Mouse (Mus musculus) intestine, embryonic 14.5 days (tissue): ENCODE results near the gene Armc8. TPM values are rescaled to one million over a fixed set of nuclear protein-coding genes. Genes with fewer than 3 reads are reported as not detected.
A peak's percentile ranks its signal among the peaks of the same experiment; 100 is the strongest.

ENCODE experiments used
- ATAC-seq: fragments of 200-750 bp; cut with Nextera tagmentation; replicated peaks from 2 replicates; pipeline ENCODE4 v1.8.0; 2017; ENCODE audit warnings: low read depth, moderate number of reproducible peaks, moderate TSS enrichment, moderate library complexity; ENCODE audit not compliant: low FRiP score, low TSS enrichment
- DNase-seq: peaks from one replicate; pipeline ENCODE4 v3.0.0-alpha.2; 2018; ENCODE audit warnings: low spot score
- H3K27ac ChIP-seq: fragments of 300-500 bp; sonication (generic); 2 replicates; pipeline ENCODE4 v1.5.1; 2014; ENCODE audit warnings: low read depth, mild to moderate bottlenecking, control low read depth
- H3K27me3 ChIP-seq: fragments of 300-500 bp; sonication (generic); replicated peaks from 2 replicates; pipeline ENCODE4 v1.6.1; 2014; ENCODE audit warnings: low read length, control low read depth; ENCODE audit not compliant: control insufficient read depth, insufficient read depth
- H3K36me3 ChIP-seq: fragments of 300-500 bp; sonication (generic); 2 replicates; pipeline ENCODE4 v1.6.1; 2014; ENCODE audit warnings: low read length, control low read depth; ENCODE audit not compliant: control insufficient read depth, insufficient read depth
- H3K4me1 ChIP-seq: fragments of 300-500 bp; sonication (generic); replicated peaks from 2 replicates; pipeline ENCODE4 v1.6.1; 2014; ENCODE audit warnings: low read length, control low read depth, mixed read lengths; ENCODE audit not compliant: control insufficient read depth, insufficient read depth
- H3K4me2 ChIP-seq: fragments of 300-500 bp; sonication (generic); 2 replicates; pipeline ENCODE4 v1.6.1; 2014; ENCODE audit warnings: low read length
- H3K4me3 ChIP-seq: fragments of 300-500 bp; sonication (generic); 2 replicates; pipeline ENCODE4 v1.5.1; 2014; ENCODE audit warnings: low read depth, low read length, control low read depth, mixed read lengths
- H3K9ac ChIP-seq: fragments of 300-500 bp; sonication (generic); 2 replicates; pipeline ENCODE4 v1.6.1; 2014; ENCODE audit warnings: mild to moderate bottlenecking, low read length
- H3K9me3 ChIP-seq: fragments of 300-500 bp; sonication (generic); 2 replicates; pipeline ENCODE4 v1.6.1; 2016; ENCODE audit warnings: low read length, control low read depth; ENCODE audit not compliant: control insufficient read depth
- WGBS: fragments of 180-500 bp; shearing (Covaris S2); extraction: QIAGEN DNeasy Blood & Tissue Kit; methylation state at CpG from one replicate; pipeline ENCODE4 v1.1.7; 2014; 5-methylcytosine and 5-hydroxymethylcytosine counted together
- polyA plus RNA-seq: library from polyadenylated mRNA; unstranded; fragments of >200 nt; fragmentation: Nextera tagmentation; extraction: Ambion mirVana; gene quantifications from 2 replicates; pipeline ENCODE4 v1.2.1, GENCODE M21; 2014

Armc8 gene
- polyA plus RNA-seq, 1 experiment from 2014 or later: 28.9 TPM

DNA sequence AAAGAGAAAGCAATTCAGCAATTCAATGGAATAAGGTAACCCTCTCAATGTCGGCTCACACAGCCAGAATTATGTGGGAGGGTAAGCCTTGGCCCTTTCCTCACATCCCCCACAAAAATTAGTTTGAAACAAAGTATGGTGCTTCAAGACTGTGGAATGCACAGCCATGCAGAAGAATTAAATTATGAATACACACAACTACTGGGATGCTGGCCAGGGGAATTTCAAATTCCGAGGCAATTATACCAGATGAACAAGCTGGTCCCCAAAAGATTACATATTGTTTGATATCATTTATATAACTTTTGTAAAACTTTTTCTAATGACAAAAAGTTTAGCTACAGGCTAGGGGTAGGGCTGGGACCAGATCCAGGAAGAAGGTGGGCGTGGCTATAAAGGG, 121.4 kb downstream of the Armc8 start:
- Histone ChIP-seq H3K4me3 (no peak overlapping the region), H3K9ac (no peak overlapping the region), H3K36me3 (no peaks in the 10 kb centered on the region), H3K4me1 (no peaks in the 10 kb centered on the region), H3K9me3 (no peaks in the 10 kb centered on the region), H3K4me2 (no peak overlapping the region), H3K27me3 (0 out of 2 replicates have a peak, but pooled peaks cover 7% of the 10 kb centered on the region), H3K27ac (no peak overlapping the region)
- ATAC-seq: no peak
- DNase-seq: no peak
- 61% methylated on average over 3 of the region's 3 CpGs for WGBS

DNA sequence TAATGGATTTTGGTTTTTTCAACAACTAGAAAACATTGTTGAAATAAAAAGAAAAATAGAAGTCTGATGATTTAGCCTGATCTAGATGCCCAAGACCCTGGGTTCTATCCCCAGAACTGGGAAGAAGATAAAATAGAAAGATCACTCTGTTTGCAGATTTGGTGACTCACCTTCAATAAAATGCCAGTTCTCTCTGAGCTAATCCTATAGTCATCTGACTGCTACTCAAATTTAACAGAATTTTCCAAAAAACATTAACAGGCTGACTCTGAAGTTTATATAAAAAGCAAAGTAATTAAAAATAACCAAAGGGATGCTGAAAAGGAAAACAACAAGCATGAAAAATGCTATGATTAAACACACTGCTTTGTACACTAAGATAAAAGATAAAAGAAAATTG, 122.4 kb downstream of the Armc8 start:
- H3K9ac ChIP-seq: no peak overlapping the region

DNA sequence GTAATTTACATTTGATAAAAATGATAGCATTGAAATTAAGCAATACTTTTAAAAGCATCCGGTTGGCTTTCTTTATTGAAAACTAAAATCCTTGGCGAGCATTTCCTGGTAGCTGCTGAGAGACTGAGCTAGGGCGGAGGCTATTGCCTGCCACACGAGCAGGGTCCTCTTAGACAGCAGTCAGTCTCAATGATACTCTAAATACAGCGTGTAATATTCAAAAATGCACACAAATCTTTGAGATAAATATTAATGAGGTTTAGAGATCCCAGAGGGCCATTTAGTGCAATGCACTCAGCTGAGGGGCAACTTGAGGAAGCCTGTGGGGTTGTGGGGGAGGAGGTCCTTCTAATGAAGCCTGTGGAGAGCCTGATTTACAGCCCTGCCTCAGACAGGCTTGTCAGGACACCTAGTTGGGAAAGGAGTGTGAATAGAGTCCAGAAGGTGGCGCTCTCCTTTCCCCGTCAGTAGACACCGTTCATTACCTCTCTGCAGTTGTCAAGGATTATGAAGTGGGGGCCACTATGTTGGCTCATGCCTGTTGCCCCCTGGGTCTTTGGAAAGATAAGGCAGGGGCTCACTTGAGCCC, 124.0 kb downstream of the Armc8 start:
- no peaks in the 10 kb centered on the region for H3K36me3 ChIP-seq
- H3K27ac ChIP-seq: no peak overlapping the region
- H3K27me3 ChIP-seq: no peaks in the 10 kb centered on the region
- no peaks in the 10 kb centered on the region for H3K4me1 ChIP-seq
- no peak overlapping the region for H3K4me2 ChIP-seq
- no peaks in the 10 kb centered on the region for H3K9me3 ChIP-seq
- no peak overlapping the region for H3K4me3 ChIP-seq
- H3K9ac ChIP-seq: no peak overlapping the region
- WGBS: 36% methylated on average over 8 of the region's 8 CpGs
- ATAC-seq (0 out of 2 replicates have a peak, but pooled peaks have one; percentile 40), DNase-seq (no peak)

More for the DNA sequence above, 122.4 kb downstream of the Armc8 start:
- 0 out of 2 replicates have a peak, but pooled peaks cover 7% of the 10 kb centered on the region for H3K27me3 ChIP-seq
- ATAC-seq: no peak
- no peak overlapping the region for H3K4me2 ChIP-seq
- no peak for DNase-seq
- no peak overlapping the region for H3K27ac ChIP-seq
- no peak overlapping the region for H3K4me3 ChIP-seq
- no peaks in the 10 kb centered on the region for H3K36me3 ChIP-seq
- no peaks in the 10 kb centered on the region for H3K9me3 ChIP-seq
- H3K4me1 ChIP-seq: no peaks in the 10 kb centered on the region

DNA sequence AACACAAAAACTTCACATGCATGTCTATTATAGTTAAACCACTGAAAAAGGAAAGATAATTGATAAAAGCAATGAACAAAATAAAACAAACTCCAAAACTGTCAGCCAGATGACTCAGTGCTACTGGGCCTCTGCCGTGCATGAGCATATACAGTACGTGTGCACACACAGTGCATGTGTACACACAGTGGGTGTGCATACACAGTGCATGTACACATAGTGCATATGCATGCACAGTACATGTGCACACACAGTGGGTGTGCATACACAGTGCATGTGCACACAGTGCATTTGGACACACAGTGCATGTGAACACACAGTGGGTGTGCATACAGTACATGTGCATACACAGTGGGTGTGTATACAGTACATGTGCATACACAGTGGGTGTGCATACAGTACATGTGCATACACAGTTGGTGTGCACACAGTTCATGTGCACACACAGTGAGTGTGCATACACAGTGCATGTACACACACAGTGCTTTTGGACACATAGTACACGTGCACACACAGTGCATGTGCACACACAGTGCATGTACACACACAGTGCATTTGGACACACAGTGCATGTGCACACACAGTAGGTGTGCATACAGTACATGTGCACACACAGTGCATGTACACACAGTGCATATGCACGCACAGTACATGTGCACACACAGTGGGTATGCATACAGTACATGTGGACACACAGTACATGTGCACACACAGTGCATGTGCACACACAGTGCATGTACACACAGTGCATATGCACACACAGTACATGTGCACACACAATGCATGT, 126.9 kb downstream of the Armc8 start:
- H3K9me3 ChIP-seq: no peaks in the 10 kb centered on the region
- ATAC-seq (no peak; the same call in 1 of the 2 replicates), DNase-seq (no peak)
- peaks cover 6% of the 10 kb centered on the region; the same call in 1 of the 2 replicates for H3K4me1 ChIP-seq
- H3K4me3 ChIP-seq: no peak overlapping the region
- no peaks in the 10 kb centered on the region for H3K36me3 ChIP-seq
- WGBS: 92% methylated on average over 4 of the region's 4 CpGs
- no peak overlapping the region for H3K27ac ChIP-seq
- H3K27me3 ChIP-seq: peaks cover 15% of the 10 kb centered on the region
- H3K4me2 ChIP-seq: no peak overlapping the region
- no peak overlapping the region for H3K9ac ChIP-seq

DNA sequence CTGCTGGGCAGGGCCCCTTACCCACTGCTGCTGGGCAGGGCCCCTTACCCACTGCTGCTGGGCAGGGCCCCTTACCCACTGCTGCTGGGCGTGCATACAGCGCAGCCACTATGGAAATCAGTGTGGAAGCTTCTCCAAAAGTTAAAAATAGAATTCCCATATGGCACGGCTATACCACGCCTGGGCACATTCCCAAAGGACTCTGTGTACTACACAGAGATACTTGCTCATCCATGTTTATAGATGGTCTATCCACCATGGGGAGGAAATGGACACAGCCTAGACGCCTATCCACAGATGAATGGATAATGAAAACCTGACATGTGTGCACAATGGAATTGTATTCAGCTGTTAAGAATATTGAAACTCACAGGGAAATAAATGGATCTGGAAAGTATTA, 127.8 kb downstream of the Armc8 start:
- Histone ChIP-seq H3K4me1 (peaks cover 6% of the 10 kb centered on the region), H3K9ac (no peak overlapping the region), H3K27me3 (peaks cover 15% of the 10 kb centered on the region), H3K4me2 (no peak overlapping the region), H3K9me3 (no peaks in the 10 kb centered on the region), H3K36me3 (no peaks in the 10 kb centered on the region), H3K4me3 (no peak overlapping the region), H3K27ac (no peak overlapping the region)
- WGBS: 81% methylated on average over 5 of the region's 5 CpGs
- no peak for DNase-seq
- ATAC-seq: no peak

DNA sequence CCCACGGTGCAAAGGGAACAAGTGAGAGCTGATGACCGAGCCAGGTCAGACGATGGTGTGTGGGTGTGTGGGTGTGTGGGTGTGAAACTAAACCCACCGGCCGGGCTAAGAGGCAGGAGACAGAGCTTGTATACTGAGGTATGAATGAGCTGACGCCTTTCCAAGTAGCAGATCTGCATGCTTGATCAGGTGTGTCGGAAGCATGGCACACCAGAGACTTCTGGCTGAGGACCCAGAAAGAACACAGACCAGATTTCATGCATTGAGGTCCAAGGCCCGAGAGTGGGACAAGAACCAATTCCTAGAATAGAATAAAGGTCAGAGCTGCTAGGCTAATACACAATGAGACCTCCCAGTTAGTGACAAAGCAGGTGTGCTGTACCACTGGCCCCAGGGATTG, 129.6 kb downstream of the Armc8 start:
- Histone ChIP-seq H3K4me1 (peaks cover 24% of the 10 kb centered on the region), H3K9ac (no peak overlapping the region), H3K9me3 (no peaks in the 10 kb centered on the region), H3K4me2 (no peak overlapping the region), H3K4me3 (no peak overlapping the region), H3K27ac (no peak overlapping the region), H3K27me3 (peaks cover 15% of the 10 kb centered on the region), H3K36me3 (no peaks in the 10 kb centered on the region)
- DNase-seq (no peak), ATAC-seq (no peak)
- 79% methylated on average over 8 of the region's 8 CpGs for WGBS

DNA sequence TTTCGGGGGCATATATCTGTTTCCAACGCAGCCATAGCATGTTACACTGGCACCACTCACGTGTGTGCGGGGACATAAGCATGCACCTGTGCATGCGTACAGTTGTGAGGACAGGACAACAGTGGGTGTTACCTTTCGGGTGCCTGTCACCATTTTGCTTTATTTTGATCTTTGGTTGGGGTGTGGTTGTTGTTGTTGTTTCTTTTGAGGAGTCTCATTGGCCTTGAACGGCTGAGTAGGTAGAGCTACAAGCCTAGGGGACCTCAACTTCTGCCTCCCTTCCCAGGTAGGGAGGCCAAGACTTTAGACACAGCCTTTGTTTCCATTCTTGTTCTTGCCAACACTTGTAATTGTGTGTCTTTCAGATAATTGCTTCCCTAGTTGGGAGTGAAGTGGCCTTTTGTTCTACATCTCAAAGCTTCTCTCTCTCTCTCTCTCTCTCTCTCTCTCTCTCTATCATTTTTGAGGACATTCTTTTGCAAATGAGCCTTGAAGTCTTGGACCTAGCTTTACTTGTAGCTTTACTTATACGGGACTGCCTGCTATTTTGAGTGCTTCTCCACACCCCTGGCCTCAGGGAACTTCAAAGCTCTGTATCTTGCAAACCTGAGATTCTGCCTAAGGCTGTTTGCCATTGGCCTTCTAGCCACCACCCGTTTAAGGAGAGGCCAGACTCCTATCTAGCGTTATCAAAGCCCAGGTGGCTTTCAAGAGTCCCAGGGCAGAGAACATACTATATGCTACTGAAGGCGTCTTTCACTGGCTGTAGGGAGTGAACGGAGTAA, 130.7 kb downstream of the Armc8 start:
- WGBS: 80% methylated on average over 12 of the region's 12 CpGs
- H3K4me1 ChIP-seq: peaks cover 24% of the 10 kb centered on the region
- no peak overlapping the region for H3K27ac ChIP-seq
- DNase-seq (no peak), ATAC-seq (no peak)
- no peak overlapping the region for H3K4me3 ChIP-seq
- no peak overlapping the region for H3K9ac ChIP-seq
- H3K36me3 ChIP-seq: no peaks in the 10 kb centered on the region
- H3K27me3 ChIP-seq: peaks cover 15% of the 10 kb centered on the region
- no peaks in the 10 kb centered on the region for H3K9me3 ChIP-seq
- H3K4me2 ChIP-seq: no peak overlapping the region

DNA sequence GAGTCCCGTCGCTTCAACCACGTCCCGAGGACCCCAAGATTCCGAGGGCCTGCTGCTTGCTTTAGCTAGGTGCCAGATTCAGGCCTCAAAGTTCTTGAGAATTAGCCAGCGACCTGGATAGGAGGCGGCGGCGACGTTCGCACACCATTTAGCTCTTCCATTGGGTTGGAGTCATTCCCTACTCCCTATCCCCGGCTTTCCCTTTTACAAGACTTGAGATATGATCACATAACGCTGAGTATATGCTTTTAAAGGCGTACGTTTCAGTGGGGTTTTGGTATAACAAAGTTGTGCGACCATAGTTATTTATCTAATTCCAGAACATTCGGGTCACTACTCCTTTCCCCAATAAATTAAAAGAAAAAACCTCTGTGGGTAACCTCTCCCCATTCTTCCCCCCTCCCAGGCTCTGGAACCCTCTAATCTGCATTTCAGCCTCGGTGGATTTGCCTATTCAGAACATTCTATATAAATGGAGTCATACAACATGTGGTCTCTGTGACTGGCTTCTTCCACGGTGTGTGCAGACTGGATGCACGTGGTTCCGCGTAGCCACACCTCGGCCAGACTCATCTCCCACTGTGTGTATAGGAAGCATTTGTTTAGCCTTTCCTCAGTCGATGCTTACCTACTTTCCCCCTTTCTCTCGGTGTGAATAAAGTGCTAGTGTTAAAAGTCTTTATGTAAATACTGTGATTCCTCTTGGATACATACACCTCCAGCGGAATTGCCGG, 131.5 kb downstream of the Armc8 start, which contains the start of gene Mras:
Gene Mras, minus strand, starts transcription at position 351 of the 734 bp plus-strand sequence.
- DNase-seq: peak; percentile 59
- WGBS: 14% methylated on average over 27 of the region's 27 CpGs
- no peak for ATAC-seq

More for the DNA sequence above, 131.5 kb downstream of the Armc8 start, which contains the start of gene Mras:
- H3K27ac ChIP-seq: peak within 1 kb of the TSS; percentile 22; the same call in 1 of the 2 replicates
- peak within 1 kb of the TSS; percentile 69 for H3K9ac ChIP-seq
- no peaks in the 10 kb centered on the region for H3K36me3 ChIP-seq
- H3K27me3 ChIP-seq: peaks cover 15% of the 10 kb centered on the region
- H3K4me2 ChIP-seq: peak within 1 kb of the TSS; percentile 75
- H3K9me3 ChIP-seq: no peaks in the 10 kb centered on the region
- H3K4me3 ChIP-seq: peak within 1 kb of the TSS; percentile 72
- H3K4me1 ChIP-seq: peaks cover 24% of the 10 kb centered on the region
